Mouse (Mus musculus): ENCODE measurements around the gene Zfp69.

- TF ChIP-seq POLR2A (IDR thresholded peaks at IDR 0.05; ENCODE audit: insufficient read depth, low read depth, low read length) (no peak), CTCF (IDR thresholded peaks at IDR 0.05; ENCODE audit: insufficient read depth, low read depth, low read length) (no peak)
Measured at GRCm38 (mm10) chr4:120893656-120894401, 57.7 kb downstream of the Zfp69 start.
